Mouse (Mus musculus) layer of hippocampus, adult 9-10 months (tissue): ENCODE data around the gene Slc35f4.

ENCODE experiments used
- DNase-seq: peaks from one replicate; pipeline ENCODE4 v3.0.0; 2022; ENCODE audit warnings: low spot score

Gene Slc35f4

GRCm38 (mm10) chr14:49525931-49526291 is at the start of gene Slc35f4:
Slc35f4 (minus strand) TSS chr14:49526046.
- no peak for DNase-seq

- DNase-seq, result no peak
These were observed 42.5 kb upstream of the Slc35f4 start for GRCm38 (mm10) chr14:49568369-49568768.

GRCm38 (mm10) chr14:49560706-49561105 is 34.9 kb upstream of the Slc35f4 start:
- DNase-seq, result no peak

- no peak for DNase-seq
These were observed 14.3 kb upstream of the Slc35f4 start for GRCm38 (mm10) chr14:49540104-49540503.

GRCm38 (mm10) chr14:49525176-49525930 is 493 bp downstream of the Slc35f4 start:
- DNase-seq, result no peak

GRCm38 (mm10) chr14:49524665-49525064 is 1.2 kb downstream of the Slc35f4 start:
- DNase-seq, result no peak

- DNase-seq, result no peak
These were observed 10.7 kb downstream of the Slc35f4 start for GRCm38 (mm10) chr14:49515096-49515665.

GRCm38 (mm10) chr14:49514137-49514536 is 11.7 kb downstream of the Slc35f4 start:
- no peak for DNase-seq

- DNase-seq, result no peak
These were observed 30.7 kb downstream of the Slc35f4 start for GRCm38 (mm10) chr14:49495192-49495591.

GRCm38 (mm10) chr14:49493793-49494192 is 32.1 kb downstream of the Slc35f4 start:
- peak; percentile 13 for DNase-seq

GRCm38 (mm10) chr14:49492506-49492905 is 33.3 kb downstream of the Slc35f4 start:
- DNase-seq, result no peak

- peak; percentile 33 for DNase-seq
These were observed 49.2 kb downstream of the Slc35f4 start for GRCm38 (mm10) chr14:49476602-49477001.

GRCm38 (mm10) chr14:49461761-49462160 is 64.1 kb downstream of the Slc35f4 start:
- DNase-seq, result no peak

- DNase-seq, result no peak
These were observed 65.0 kb downstream of the Slc35f4 start for GRCm38 (mm10) chr14:49460799-49461198.

- no peak for DNase-seq
These were observed 71.4 kb downstream of the Slc35f4 start for GRCm38 (mm10) chr14:49454283-49454914.

GRCm38 (mm10) chr14:49453782-49454181 is 72.1 kb downstream of the Slc35f4 start:
- no peak for DNase-seq

- DNase-seq, result no peak
These were observed 78.2 kb downstream of the Slc35f4 start for GRCm38 (mm10) chr14:49447669-49448068.

- no peak for DNase-seq
These were observed 79.4 kb downstream of the Slc35f4 start for GRCm38 (mm10) chr14:49446461-49446860.

- no peak for DNase-seq
These were observed 89.0 kb downstream of the Slc35f4 start for GRCm38 (mm10) chr14:49436811-49437210.

GRCm38 (mm10) chr14:49431821-49432220 is 94.0 kb downstream of the Slc35f4 start:
- DNase-seq, result no peak

GRCm38 (mm10) chr14:49392482-49392881 is 133.4 kb downstream of the Slc35f4 start:
- no peak for DNase-seq

- no peak for DNase-seq
These were observed 163.7 kb downstream of the Slc35f4 start for GRCm38 (mm10) chr14:49362161-49362560.

- no peak for DNase-seq
These were observed 170.3 kb downstream of the Slc35f4 start for GRCm38 (mm10) chr14:49355561-49355960.
